Mouse (Mus musculus) embryonic facial prominence, embryonic 13.5 days (tissue): ENCODE data around the gene Tmem38b. TPM values are rescaled to one million over a fixed set of nuclear protein-coding genes. Genes with fewer than 3 reads are reported as not detected.

ENCODE experiments used
- ATAC-seq: fragments of 200-750 bp; cut with Nextera tagmentation; 2 replicates; pipeline ENCODE4 v1.8.0; 2017; ENCODE audit warnings: low read depth; ENCODE audit not compliant: insufficient number of reproducible peaks, insufficient read depth, low FRiP score, low TSS enrichment
- H3K27ac ChIP-seq: fragments of 300-500 bp; sonication (generic); 2 replicates; pipeline ENCODE4 v1.5.1; 2015; ENCODE audit warnings: moderate library complexity, mild to moderate bottlenecking, inconsistent platforms
- H3K27me3 ChIP-seq: fragments of 300-500 bp; sonication (generic); 2 replicates; pipeline ENCODE4 v1.6.1; 2015; ENCODE audit warnings: mild to moderate bottlenecking, inconsistent platforms
- H3K36me3 ChIP-seq: fragments of 300-500 bp; sonication (generic); 2 replicates; pipeline ENCODE4 v1.6.1; 2015; ENCODE audit warnings: mild to moderate bottlenecking, inconsistent platforms
- H3K4me1 ChIP-seq: fragments of 300-500 bp; sonication (generic); 2 replicates; pipeline ENCODE4 v1.6.1; 2015; ENCODE audit warnings: inconsistent platforms
- H3K4me2 ChIP-seq: fragments of 300-500 bp; sonication (generic); 2 replicates; pipeline ENCODE4 v1.6.1; 2015; ENCODE audit warnings: moderate library complexity, mild to moderate bottlenecking, inconsistent platforms
- H3K4me3 ChIP-seq: fragments of 300-500 bp; sonication (generic); 2 replicates; pipeline ENCODE4 v1.5.1; 2015; ENCODE audit warnings: mild to moderate bottlenecking, inconsistent platforms
- H3K9ac ChIP-seq: fragments of 300-500 bp; sonication (generic); 2 replicates; pipeline ENCODE4 v1.6.1; 2015; ENCODE audit warnings: mild to moderate bottlenecking, inconsistent platforms
- H3K9me3 ChIP-seq: fragments of 300-500 bp; sonication (generic); 2 replicates; pipeline ENCODE4 v1.6.1; 2016; ENCODE audit warnings: inconsistent platforms
- WGBS: fragments of 180-500 bp; shearing (Covaris S2); methylation state at CpG from one replicate; pipeline ENCODE4 v1.1.7; 2015; ENCODE audit warnings: mixed read lengths; 5-methylcytosine and 5-hydroxymethylcytosine counted together
- polyA plus RNA-seq: library from polyadenylated mRNA; unstranded; fragments of >200 nt; fragmentation: Nextera tagmentation; extraction: Ambion mirVana; gene quantifications from 2 replicates; pipeline ENCODE4 v1.2.1, GENCODE M21; 2015

The Tmem38b gene
- polyA plus RNA-seq, 1 experiment from 2014 or later = 7.9 TPM

DNA sequence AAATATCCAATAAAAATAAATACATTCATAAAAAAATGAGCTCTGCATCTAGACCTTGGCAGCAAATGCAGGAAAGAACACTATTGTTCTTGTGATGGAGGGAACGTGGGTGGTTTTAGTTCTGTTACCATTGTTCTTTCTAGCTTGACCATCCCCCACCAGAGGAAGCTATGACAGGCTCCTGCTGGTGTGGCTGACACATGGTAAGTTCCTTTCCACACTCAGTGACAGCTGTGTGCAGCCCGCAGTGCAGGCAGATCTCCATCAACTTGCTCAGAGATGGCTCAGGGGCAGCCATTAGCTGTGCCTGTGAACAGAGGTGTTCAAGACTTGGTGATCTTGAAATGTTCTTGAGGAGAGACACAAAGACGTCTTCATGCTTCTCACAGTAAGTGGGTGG, 6.5 kb downstream of the Tmem38b start:
- ATAC-seq = no peak
- Histone ChIP-seq H3K9ac (no peak overlapping the region), H3K4me2 (no peak overlapping the region), H3K4me1 (peaks cover 3% of the 10 kb centered on the region; the same call in 1 of the 2 replicates), H3K27ac (no peak overlapping the region), H3K4me3 (no peak overlapping the region), H3K36me3 (no peaks in the 10 kb centered on the region), H3K27me3 (no peaks in the 10 kb centered on the region), H3K9me3 (no peaks in the 10 kb centered on the region)
- 55% methylated on average over 3 of the region's 3 CpGs for WGBS

DNA sequence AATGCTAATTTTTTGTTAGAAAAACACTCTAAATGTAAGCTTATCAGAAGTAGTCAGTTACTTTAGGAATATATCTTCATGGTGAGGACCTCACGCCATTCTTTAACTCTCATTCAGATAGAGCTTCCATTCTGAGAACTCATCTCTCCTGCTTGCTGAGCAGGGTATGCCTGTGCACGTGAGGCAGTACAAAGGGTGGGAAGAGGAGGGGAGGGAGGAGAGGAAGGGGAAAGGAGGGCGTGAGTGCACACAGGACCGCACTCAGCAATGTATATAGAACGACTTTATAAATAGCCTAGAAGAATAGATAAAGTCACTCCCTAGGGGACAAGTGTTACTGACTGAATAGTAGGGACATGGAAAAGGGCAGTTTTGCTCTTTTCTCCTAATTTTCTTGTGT, 11.1 kb downstream of the Tmem38b start:
- ATAC-seq = no peak
- 42% methylated on average over 5 of the region's 5 CpGs for WGBS
- H3K36me3 ChIP-seq = no peaks in the 10 kb centered on the region

DNA sequence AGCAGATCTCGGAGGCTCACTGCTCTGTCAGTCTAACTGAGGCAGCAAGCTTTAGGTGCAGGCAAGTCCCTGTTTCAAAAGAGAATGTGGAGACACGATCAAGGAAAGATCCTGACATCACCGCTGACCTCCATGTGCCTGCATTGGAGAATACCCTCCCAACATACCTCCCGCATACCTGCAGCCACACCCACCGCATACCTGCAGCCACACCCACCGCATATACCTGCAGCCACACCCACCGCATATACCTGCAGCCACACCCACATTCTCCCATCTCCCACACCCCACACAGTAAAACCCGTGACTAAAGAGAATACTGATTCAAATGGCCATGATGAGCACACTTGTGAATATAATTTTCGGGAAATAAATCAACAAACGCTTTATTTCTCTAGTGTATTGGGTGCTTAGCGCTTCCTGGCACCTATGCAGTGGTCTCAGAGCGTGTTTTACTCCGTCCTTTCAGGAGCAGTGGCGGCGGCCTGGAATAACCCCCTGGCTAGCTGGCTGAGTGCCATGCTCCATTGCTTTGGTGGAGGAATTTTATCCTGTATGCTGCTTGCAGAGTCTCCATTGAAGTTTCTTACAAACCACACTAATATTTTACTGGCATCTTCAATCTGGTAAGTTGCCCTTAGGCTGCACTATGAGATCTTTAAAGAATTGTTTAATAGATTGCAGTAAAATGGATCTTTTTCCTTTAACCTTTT, 14.5 kb downstream of the Tmem38b start:
- no peak overlapping the region for H3K27ac ChIP-seq
- no peak overlapping the region for H3K9ac ChIP-seq
- H3K36me3 ChIP-seq = no peaks in the 10 kb centered on the region
- H3K4me3 ChIP-seq = no peak overlapping the region
- WGBS = 78% methylated on average over 15 of the region's 15 CpGs
- no peaks in the 10 kb centered on the region for H3K27me3 ChIP-seq
- H3K4me1 ChIP-seq = peaks cover 4% of the 10 kb centered on the region; the same call in 1 of the 2 replicates
- no peak for ATAC-seq
- no peak overlapping the region for H3K4me2 ChIP-seq
- H3K9me3 ChIP-seq = no peaks in the 10 kb centered on the region

More for the DNA sequence above, 11.1 kb downstream of the Tmem38b start:
- Histone ChIP-seq H3K9me3 (no peaks in the 10 kb centered on the region), H3K4me1 (peaks cover 7% of the 10 kb centered on the region; the same call in 1 of the 2 replicates), H3K27me3 (no peaks in the 10 kb centered on the region), H3K27ac (no peak overlapping the region), H3K4me2 (no peak overlapping the region), H3K9ac (no peak overlapping the region), H3K4me3 (no peak overlapping the region)

DNA sequence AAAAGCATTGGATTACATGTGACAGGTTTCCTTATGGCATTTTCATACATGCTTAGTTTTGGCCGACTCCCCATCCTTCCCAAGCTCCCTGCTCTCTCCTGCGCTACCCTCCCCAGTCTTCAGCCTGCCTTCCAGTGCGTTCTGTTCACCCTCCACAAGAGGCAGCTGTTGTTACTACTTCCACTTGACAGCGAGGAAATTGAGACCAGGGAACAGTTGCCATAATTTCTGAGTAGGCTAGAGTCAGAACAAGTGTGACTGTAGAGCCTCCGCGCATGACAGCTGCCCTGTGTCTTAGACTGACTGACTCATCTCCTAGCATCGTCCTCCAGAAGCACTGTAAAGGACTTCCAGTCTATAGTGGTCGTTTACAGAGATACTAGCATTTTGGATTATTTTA, 17.7 kb downstream of the Tmem38b start:
- Histone ChIP-seq H3K4me3 (no peak overlapping the region), H3K27ac (no peak overlapping the region), H3K9me3 (no peaks in the 10 kb centered on the region), H3K9ac (no peak overlapping the region), H3K27me3 (no peaks in the 10 kb centered on the region), H3K4me2 (no peak overlapping the region), H3K36me3 (no peaks in the 10 kb centered on the region), H3K4me1 (peaks cover 4% of the 10 kb centered on the region; the same call in 1 of the 2 replicates)
- WGBS = 65% methylated on average over 8 of the region's 8 CpGs
- no peak for ATAC-seq

DNA sequence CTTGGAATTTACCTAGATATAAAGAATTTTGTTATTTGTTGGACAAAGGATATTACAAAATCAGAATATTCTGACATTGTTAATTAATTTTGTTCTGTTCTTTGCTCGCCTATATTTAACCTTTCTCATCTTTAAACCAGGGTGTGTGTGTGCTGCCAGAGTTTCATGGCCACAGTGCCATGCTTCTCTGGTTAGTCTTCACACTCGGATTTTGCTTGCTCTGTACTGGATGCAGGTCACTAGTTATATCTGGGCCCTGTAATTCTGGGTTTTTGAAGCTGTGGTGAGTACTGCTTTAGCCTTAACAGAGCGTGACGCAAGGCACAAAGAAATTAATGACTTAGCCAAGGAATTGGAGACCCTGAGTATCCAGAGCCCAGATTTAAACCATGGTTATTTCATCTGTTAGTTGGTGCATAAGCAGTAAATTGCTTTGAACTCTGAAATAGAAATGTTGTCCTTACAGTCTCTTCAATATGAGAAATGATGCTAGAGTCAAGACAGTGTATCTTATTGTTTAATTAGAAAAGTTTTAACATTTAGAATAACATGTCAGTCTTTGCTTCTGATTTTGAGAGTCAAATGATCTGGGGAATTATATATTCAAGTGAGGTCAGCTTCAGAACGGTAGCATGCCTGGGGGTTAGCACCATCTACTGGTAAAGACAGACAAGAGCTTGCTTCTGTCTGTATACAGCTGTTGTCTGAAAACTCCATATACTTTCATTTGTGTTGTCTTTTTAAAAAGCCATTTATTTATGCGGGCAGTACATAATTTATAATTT, 19.2 kb downstream of the Tmem38b start:
- no peak overlapping the region for H3K9ac ChIP-seq
- H3K27ac ChIP-seq = no peak overlapping the region
- WGBS = 51% methylated on average over 6 of the region's 6 CpGs
- no peak overlapping the region for H3K4me2 ChIP-seq
- H3K4me3 ChIP-seq = no peak overlapping the region
- no peaks in the 10 kb centered on the region for H3K9me3 ChIP-seq
- H3K27me3 ChIP-seq = no peaks in the 10 kb centered on the region
- peaks cover 4% of the 10 kb centered on the region; the same call in 1 of the 2 replicates for H3K4me1 ChIP-seq
- no peak for ATAC-seq
- no peaks in the 10 kb centered on the region for H3K36me3 ChIP-seq

DNA sequence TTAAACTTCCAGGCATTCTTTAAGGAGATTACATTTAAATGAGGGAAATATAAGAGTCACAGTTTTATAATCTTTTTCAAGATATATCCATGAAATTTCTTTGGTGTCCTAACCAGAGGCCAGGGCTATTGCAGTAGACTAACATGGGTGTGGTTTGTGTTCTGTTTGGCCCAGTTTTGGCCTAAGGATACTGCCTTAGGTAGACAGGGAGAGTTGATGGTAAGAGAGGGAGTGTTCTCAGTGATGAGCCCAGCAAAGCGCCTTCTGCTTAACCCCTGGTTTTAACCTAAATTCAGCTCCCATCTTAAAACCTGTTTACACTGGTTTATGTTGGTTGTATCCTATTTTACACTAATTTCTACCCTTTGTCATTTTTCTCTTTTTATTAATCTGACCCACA, 19.8 kb downstream of the Tmem38b start:
- Histone ChIP-seq H3K4me1 (no peaks in the 10 kb centered on the region), H3K9me3 (no peaks in the 10 kb centered on the region), H3K4me2 (no peak overlapping the region), H3K27me3 (no peaks in the 10 kb centered on the region), H3K9ac (no peak overlapping the region), H3K36me3 (peaks cover 2% of the 10 kb centered on the region; the same call in 1 of the 2 replicates), H3K27ac (no peak overlapping the region), H3K4me3 (no peak overlapping the region)
- WGBS = 94% methylated on average over 1 of the region's 1 CpGs
- ATAC-seq = no peak

DNA sequence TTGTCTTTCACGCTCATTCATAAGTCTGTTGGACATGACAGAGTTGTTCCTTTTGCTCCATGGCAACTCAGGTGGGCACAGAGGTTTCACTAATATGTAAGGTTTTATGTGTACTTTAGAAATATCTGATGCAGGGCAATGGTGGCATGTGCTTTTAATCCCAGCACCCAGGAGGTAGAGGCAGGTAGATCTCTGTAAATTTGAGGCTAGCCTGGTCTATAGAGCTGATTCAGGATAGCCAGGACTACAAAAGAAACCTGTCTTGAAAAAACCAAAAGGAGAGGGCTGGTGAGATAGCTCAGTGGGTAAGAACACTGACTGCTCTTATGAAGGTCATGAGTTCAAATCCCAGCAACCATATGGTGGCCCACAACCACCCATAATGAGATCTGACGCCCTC, 20.5 kb downstream of the Tmem38b start:
- 53% methylated on average over 2 of the region's 2 CpGs for WGBS
- Histone ChIP-seq H3K4me3 (no peak overlapping the region), H3K9me3 (no peaks in the 10 kb centered on the region), H3K4me2 (no peak overlapping the region), H3K4me1 (no peaks in the 10 kb centered on the region), H3K9ac (no peak overlapping the region), H3K36me3 (peaks cover 8% of the 10 kb centered on the region; the same call in 1 of the 2 replicates), H3K27ac (no peak overlapping the region), H3K27me3 (no peaks in the 10 kb centered on the region)
- no peak for ATAC-seq

DNA sequence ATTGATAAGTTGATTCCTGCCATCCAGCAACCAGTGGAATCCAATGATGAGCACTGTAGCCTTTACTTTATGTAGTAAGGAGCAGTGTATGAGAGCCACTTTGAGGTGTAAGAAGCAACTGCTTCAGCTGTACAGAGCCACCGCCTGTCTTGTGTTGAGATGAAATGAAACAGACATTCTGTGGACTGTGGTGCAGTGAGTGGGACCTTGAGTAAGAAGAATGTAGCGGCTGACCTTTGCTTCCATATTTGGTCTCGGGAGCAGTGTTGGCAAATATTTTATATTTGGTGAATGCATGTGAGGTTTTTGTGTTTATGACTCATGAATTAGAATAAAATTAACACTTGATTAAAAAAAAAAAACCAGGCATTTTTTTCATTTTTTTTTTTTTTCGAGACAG, 21.7 kb downstream of the Tmem38b start:
- no peaks in the 10 kb centered on the region for H3K4me1 ChIP-seq
- H3K36me3 ChIP-seq = peaks cover 11% of the 10 kb centered on the region; the same call in 1 of the 2 replicates
- H3K4me2 ChIP-seq = no peak overlapping the region
- H3K27ac ChIP-seq = no peak overlapping the region
- no peak for ATAC-seq
- H3K9ac ChIP-seq = no peak overlapping the region
- 93% methylated on average over 4 of the region's 4 CpGs for WGBS
- H3K27me3 ChIP-seq = no peaks in the 10 kb centered on the region
- H3K4me3 ChIP-seq = no peak overlapping the region
- no peaks in the 10 kb centered on the region for H3K9me3 ChIP-seq

DNA sequence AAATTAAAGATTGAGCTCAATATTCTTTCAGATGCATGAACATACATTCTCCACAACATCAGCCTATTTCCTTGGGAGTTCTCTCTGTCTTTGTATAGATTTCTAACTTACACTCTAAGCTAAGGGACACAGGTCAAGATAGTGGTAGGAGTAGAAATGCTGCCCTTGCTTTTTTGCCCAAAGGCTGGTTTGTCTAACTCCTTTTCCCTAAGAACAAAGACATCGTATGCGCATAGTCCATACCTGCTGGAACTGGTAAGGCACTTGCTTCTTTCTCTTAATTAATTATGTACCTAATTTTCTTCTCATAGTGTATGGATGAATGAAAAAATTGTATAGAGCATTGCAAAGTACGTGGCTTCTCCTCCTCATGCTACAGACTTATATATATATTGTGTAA, 22.5 kb downstream of the Tmem38b start:
- no peaks in the 10 kb centered on the region for H3K27me3 ChIP-seq
- H3K4me2 ChIP-seq = no peak overlapping the region
- H3K27ac ChIP-seq = no peak overlapping the region
- peaks cover 14% of the 10 kb centered on the region; the same call in 1 of the 2 replicates for H3K36me3 ChIP-seq
- H3K4me1 ChIP-seq = no peaks in the 10 kb centered on the region
- 93% methylated on average over 3 of the region's 3 CpGs for WGBS
- H3K9ac ChIP-seq = no peak overlapping the region
- no peak for ATAC-seq
- no peaks in the 10 kb centered on the region for H3K9me3 ChIP-seq
- no peak overlapping the region for H3K4me3 ChIP-seq

DNA sequence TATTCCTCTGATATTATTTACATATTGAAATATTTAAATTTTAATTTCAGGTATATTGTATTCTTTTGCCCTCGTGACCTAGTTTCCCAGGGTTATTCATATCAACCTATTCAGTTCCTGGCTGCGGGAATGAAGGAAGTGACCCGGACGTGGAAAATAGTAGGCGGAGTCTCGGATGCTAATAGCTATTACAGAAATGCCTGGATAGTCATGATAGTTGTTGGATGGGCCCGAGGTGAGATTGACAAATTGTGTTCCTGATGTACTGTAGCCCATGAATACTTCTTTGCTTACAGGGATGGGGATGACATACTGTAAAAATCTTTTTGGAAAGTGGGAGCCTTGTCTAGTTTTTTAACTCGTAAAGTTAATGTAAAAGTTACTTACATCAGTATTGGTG, 23.0 kb downstream of the Tmem38b start:
- no peak overlapping the region for H3K9ac ChIP-seq
- no peaks in the 10 kb centered on the region for H3K4me1 ChIP-seq
- no peaks in the 10 kb centered on the region for H3K9me3 ChIP-seq
- no peak overlapping the region for H3K4me3 ChIP-seq
- H3K27me3 ChIP-seq = no peaks in the 10 kb centered on the region
- 90% methylated on average over 8 of the region's 8 CpGs for WGBS
- ATAC-seq = no peak
- no peak overlapping the region for H3K4me2 ChIP-seq
- H3K36me3 ChIP-seq = peaks cover 14% of the 10 kb centered on the region; the same call in 1 of the 2 replicates
- H3K27ac ChIP-seq = no peak overlapping the region

DNA sequence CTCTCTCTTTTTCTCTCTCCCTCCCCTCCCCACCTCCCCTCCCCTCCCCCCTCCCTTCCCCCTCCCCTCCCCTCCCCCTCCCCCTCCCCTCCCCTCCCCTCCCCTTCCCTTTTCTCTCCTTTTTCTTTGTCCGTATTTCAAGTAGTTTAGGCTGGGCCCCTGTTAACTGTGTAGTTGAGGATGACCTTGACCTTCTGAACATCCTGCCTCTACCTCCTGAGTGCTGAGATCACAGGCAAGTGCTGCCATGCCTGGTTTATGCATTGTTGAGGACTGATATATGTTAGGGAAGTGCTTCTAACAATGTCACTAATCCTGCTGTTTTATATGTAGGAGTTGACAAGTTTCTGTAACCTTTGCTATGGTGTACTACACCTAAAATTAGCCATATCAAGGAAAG, 24.0 kb downstream of the Tmem38b start:
- no peak overlapping the region for H3K9ac ChIP-seq

DNA sequence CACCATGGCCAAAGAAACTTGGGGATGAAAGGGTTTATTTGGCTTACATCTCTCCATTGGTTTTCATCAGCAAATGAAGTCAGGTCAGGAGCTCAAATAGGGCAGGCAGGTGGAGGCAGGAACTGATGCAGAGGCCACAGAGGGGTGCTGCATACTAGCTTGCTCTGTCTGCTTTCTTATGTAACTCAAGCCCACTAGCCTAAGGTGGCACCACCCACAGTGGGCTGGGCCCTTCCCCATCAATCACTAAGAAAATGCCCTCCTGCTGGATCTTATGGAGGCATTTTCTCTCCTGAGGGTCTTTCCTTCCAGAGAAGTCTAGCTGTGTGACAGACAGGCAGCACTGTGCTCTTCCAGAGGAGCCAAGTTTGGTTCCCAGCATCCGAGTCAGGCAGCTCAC, 27.5 kb downstream of the Tmem38b start:
- H3K36me3 ChIP-seq = peaks cover 19% of the 10 kb centered on the region; the same call in 1 of the 2 replicates
- no peaks in the 10 kb centered on the region for H3K9me3 ChIP-seq
- ATAC-seq = no peak
- H3K4me2 ChIP-seq = no peak overlapping the region
- 85% methylated on average over 1 of the region's 1 CpGs for WGBS
- no peak overlapping the region for H3K4me3 ChIP-seq
- no peak overlapping the region for H3K9ac ChIP-seq
- no peaks in the 10 kb centered on the region for H3K4me1 ChIP-seq
- no peak overlapping the region for H3K27ac ChIP-seq
- H3K27me3 ChIP-seq = no peaks in the 10 kb centered on the region

More for the DNA sequence above, 24.0 kb downstream of the Tmem38b start:
- Histone ChIP-seq H3K9me3 (no peaks in the 10 kb centered on the region), H3K4me3 (no peak overlapping the region), H3K36me3 (peaks cover 19% of the 10 kb centered on the region; the same call in 1 of the 2 replicates), H3K27me3 (no peaks in the 10 kb centered on the region), H3K27ac (no peak overlapping the region), H3K4me1 (no peaks in the 10 kb centered on the region), H3K4me2 (no peak overlapping the region)
- WGBS = no CpG with 5 or more reads among the region's 1 CpGs
- no peak for ATAC-seq
